Mouse (Mus musculus) gonadal fat pad, adult 2 months (tissue): ENCODE results near the gene Tctn3. TPM values are rescaled to one million over a fixed set of nuclear protein-coding genes. Genes with fewer than 3 reads are reported as not detected.
"Not testable (repeated sequence)": the region's sequence is repeated elsewhere in the genome, so short reads cannot be mapped to it uniquely, and the experiment has no call there.

Source experiments
- DNase-seq: peaks from one replicate; pipeline ENCODE4 v3.0.0-alpha.2; 2012; ENCODE audit warnings: low read depth
- polyA plus RNA-seq: library from polyadenylated mRNA; depleted of rRNA; stranded (reverse); fragments of >200 nt; gene quantifications from 2 replicates; pipeline ENCODE4 v1.2.3, GENCODE M21; 2012

Tctn3 gene
- polyA plus RNA-seq, 1 experiment = 14.1 TPM

- DNase-seq = no peak
These were observed 13.9 kb upstream of the Tctn3 start for GRCm38 (mm10) chr19:40625935-40626334.

GRCm38 (mm10) chr19:40621616-40622015 is 9.6 kb upstream of the Tctn3 start:
- DNase-seq = not testable (repeated sequence)

GRCm38 (mm10) chr19:40616021-40616420 is 4.0 kb upstream of the Tctn3 start:
- no peak for DNase-seq

DNA sequence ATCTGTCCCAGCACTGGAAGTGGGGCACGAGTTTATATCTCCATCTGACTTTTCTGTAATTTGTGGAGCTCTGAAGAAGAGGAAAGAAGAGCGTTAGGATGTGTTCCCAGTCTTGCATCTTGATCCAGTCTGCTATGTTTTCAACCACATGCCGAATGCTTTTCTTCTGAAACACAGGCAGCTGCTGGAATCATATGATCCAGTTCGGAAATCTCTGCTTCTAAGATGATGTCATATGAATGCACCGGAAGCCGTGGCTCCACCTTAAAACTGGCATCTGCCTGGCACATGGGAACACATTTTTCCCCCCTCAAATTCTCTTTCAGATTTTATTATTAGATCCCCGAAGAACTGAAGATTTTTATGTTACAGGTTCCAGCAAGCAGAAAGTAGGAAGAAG is 2.8 kb upstream of the Tctn3 start:
- no peak for DNase-seq

DNA sequence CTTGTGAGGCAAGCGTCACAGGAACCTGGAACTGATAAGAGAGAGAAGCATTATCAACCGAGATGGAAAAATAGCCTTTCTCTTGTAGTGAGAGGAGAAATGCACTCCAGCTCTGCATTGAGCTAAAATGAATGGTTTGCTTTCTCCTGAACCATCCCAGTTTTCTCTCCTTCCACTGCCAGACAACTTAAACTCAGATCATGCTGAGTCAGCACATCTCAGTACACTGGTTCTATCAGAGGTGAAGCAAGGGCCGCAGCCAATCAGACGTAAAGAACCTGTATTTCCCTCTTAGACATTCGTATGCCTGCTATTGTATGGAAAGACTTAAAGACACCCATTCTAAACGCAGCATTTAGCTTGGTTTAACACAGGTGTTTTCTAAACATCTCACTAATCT is 4.4 kb downstream of the Tctn3 start:
- no peak for DNase-seq

- no peak for DNase-seq
These were observed 6.8 kb downstream of the Tctn3 start for GRCm38 (mm10) chr19:40605189-40605588.

DNA sequence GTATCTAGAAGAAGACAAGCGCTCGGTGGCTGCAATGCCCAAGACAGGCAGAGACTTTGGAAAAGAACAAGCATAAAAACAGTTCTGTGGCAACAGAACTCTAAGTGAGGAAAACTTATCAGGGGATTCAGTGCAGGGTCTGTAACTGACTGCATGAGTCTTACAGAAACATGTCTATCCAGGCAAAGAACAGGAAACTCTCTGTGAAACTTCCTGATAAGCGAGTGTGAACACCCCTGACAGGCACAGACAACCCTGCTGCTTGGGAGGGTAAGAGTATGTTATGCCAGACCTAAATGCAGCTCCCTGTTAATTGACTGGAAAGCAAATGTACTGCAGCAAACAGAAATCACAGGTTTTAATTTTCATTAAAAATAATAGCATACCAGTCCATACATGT is 10.2 kb downstream of the Tctn3 start:
- DNase-seq = no peak

DNA sequence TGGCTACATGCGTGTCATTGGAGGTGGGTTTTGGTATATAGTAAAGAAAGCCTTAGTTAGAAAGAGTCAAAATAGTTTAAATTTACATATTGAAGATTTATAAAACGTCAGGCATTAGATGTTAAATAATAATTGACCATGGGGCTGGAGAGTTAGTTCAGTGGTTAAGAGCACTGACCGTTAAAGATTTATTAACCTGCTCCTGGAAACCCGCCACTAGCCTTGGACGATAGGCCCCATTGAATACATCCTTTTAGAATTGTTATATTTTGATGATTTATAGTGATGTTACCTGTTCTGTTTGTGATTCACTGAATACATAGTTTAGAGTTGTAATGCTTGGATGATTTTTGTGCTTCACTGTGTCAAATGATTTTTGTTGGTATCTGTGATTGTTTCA is 11.2 kb downstream of the Tctn3 start:
- not testable (repeated sequence) for DNase-seq

- no peak for DNase-seq
These were observed 16.2 kb downstream of the Tctn3 start for GRCm38 (mm10) chr19:40595831-40596230.

DNA sequence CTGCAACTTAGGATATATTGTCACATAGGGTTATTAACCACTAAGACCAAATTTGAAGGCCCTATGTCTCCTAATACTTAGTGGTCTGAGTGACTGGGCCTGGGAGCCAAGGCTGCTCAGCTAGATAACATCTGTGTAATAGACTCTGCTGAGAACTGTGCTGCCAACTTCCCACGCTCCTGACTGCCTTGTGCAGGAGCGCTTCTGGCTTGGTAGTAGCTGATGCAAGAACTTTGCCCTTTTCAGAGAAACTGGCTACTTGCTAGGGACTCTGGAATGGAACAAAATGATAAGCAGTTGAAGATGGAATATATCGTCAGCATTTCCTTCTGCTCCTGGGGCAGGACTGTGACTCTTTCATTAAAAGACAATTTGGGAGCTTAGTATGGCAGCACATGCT is 16.8 kb downstream of the Tctn3 start:
- no peak for DNase-seq

GRCm38 (mm10) chr19:40589530-40589880 is 22.5 kb downstream of the Tctn3 start:
- no peak for DNase-seq

- DNase-seq = no peak
These were observed 23.0 kb downstream of the Tctn3 start for GRCm38 (mm10) chr19:40588847-40589529.

- no peak for DNase-seq
These were observed 23.8 kb downstream of the Tctn3 start, which contains the start of gene Aldh18a1 for GRCm38 (mm10) chr19:40588293-40588654. TSS of gene Aldh18a1 (minus strand) at chr19:40588463.

DNA sequence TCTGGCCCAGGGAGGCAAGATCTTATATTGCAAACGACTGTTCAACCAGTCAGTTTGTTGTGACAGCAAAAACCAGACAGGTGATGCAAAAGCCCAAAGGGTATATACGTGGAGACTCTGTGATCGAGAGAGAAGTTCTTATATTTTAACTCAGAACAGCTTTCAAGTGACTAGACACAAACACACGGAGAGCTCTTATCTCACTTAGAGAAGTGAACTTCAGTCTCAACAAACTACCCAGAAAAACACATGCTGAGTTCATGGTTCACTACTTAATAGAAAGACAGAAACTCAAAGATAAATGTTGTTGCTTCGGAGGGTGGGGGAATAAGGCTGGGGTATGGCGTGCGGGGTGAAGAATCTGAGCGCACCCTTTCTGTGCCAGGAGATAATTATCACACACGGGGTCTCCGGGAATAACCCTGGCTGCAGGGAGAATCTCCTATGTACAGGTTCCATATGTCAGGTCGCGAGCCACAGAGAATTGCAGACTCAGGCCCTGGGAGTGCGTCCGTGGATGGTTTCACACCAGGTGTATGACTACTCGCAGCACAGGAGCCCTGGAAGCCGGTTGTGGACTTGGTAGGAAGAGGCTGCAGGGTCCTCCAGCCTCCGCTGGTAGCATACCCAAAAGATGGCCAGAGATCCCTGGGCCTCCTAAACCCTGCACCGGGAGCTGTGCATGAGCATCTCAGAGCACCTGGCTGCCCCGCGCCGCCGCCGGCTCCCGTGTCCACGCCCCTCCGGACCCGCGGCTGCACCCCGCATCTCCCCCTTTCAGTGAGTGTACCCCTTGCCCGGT is 24.3 kb downstream of the Tctn3 start:
- DNase-seq = no peak

DNA sequence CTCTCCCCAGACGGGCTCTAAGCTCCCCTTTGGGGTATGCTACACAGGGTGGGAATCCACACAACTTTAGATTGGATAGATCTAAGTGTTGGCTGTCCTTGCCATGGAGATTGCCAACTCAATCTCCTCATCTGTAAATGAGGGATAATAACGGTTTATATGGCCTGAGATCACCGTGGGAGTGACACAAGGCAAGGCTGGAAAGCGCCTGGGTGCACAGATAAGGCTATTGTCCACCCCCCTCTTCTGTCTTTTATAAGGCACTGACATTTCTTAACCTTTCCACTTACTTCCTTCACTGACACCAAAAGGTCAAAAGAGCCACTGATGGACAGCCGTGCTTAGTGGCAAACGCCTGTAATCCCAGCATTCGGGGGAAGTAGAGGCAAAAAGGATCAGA is 25.1 kb downstream of the Tctn3 start:
- no peak for DNase-seq

DNA sequence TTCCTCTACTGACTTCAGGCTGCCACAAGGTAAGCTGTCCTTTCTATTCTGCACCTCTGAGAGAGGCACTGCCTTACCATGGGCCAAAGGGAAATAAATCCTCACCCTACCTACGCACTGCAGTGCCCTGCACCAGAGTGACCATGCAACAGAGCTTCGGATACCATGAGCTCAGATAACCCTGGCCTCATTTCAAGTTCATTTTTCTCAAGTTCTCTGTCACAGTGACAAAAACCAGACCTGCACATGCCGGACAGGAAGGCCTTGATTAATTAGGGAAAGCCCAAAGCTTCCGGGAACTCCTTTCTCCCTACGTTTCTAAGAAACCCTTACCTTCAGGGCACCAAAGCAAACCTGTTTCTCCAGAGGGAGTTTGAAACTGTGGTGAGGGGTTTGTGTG is 30.4 kb downstream of the Tctn3 start:
- DNase-seq = no peak

DNA sequence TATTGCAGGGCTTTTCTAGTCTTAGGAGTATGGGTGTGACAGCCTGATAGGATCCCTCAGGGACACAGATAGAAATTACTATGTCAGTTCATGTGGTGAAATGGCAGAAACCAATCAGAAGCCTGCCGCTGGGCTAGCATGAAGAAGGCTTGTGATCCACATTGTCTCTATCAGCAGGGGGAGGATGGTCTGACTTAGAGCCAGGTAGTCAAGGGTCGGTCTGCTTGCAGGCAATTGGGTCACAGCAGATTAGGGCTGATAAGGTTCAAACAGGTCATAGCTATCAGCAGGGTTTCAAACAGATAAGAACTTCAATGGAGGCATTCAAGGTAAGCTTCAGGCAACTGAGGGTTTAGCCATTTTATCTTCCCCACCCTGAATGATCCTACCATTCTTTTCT is 31.1 kb downstream of the Tctn3 start:
- DNase-seq = no peak

DNA sequence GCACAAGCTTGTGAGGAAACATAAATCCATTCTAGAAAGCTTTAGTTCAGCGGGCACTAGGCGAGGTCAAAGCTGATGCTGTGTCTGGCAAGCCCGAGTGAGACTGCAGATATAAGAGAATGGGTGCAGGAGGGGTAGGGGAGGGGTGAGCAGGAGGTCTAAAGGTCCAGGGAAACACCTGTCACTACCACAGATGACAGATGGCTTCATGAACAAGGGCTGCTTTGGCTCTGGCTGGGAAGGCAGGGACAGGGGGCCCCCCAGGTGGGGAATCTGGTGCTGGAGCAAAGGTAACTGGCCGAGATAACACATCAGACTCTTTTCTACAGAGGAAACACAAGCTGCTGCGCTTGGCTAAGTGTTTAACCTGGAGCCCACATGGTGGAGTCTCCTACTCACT is 36.6 kb downstream of the Tctn3 start:
- DNase-seq = no peak

DNA sequence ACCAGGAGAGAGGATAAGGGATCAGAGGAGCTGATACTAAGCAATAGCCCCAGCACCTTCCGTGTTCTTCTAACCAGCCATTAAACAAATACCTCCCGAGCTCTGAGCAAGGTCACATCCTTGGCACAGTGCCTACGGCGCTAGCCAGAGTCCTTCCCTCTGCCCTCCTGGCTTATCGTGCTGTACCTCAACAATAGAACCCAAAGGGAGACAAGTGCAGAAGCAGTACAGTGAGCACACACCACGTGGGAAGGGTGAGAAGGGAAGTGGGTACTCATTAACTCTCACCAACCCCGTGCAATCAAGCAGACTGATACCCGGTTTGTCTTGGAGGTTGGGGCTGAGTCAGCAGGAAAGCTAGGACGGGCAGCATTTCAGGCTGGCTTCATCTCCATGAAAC is 41.3 kb downstream of the Tctn3 start:
- no peak for DNase-seq

DNA sequence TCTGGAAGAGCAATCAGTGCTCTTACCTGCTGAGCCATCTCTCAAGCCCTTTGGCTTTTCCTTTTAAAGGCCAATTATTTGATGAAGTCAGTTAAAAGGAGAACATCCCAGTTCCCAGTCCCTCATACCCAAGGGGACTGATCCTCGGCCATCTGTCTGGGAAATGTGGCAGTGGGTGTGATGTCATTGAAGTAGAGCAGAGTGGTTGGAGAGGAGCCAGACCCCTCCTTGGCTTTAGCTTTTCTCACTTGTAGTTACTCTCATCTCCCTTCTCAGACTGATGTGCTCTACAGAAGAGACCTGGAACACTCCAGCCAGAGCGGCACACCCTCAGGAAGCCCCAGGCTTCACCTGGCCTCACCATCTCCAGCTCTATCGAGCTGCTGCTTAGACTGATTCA is 44.4 kb downstream of the Tctn3 start:
- no peak for DNase-seq

GRCm38 (mm10) chr19:40563880-40564645 is 48.0 kb downstream of the Tctn3 start:
- DNase-seq = no peak

DNA sequence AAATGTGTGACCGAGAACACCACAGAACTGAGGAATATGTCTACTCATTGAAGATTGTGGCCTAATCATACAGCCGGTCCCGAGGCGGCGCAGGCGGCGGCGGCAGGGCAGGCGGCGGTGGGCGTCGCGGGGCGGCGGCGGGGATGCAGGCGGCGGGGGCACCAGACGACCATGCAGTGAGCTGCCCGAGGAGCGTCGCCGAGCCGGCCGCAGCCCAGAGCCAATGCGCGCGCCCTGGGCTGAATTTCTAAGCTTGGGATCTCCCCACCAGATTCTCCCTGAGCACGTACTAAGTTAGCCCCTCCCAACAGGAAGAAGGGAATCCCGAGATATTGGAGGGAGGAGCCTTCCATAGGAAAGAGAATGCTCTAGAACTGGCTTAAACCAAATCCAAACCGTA is 50.5 kb downstream of the Tctn3 start:
- DNase-seq = not testable (repeated sequence)

- DNase-seq = no peak
These were observed 56.0 kb downstream of the Tctn3 start for GRCm38 (mm10) chr19:40556029-40556428.
